Mouse (Mus musculus): ENCODE measurements around the gene Yars. TPM values are rescaled to one million over a fixed set of nuclear protein-coding genes. Genes with fewer than 3 reads are reported as not detected.

Gene Yars
- polyA plus RNA-seq, 1 experiment from 2014 or later = 55.4 TPM

- no peak overlapping the region for H3K27ac ChIP-seq (ENCODE audit: low read depth, low read length)
- no peaks in the 10 kb centered on the region; the same call in 1 of the 2 replicates for H3K9me3 ChIP-seq (replicated peaks; ENCODE audit: control insufficient read depth, low read length)
- peaks cover 6% of the 10 kb centered on the region for H3K36me3 ChIP-seq (ENCODE audit: control insufficient read depth, insufficient read depth, low read length)
- H3K27me3 ChIP-seq (ENCODE audit: control insufficient read depth, insufficient read depth, low read length) = no peaks in the 10 kb centered on the region
- H3K4me3 ChIP-seq (ENCODE audit: low read depth, low read length) = no peak overlapping the region
- H3K9ac ChIP-seq (ENCODE audit: low read depth, low read length) = no peak overlapping the region
- no peak overlapping the region for H3K4me2 ChIP-seq
- WGBS (ENCODE audit: insufficient replicate concordance) = 83% methylated on average over 4 of the region's 4 CpGs
- H3K4me1 ChIP-seq (ENCODE audit: control insufficient read depth, insufficient read depth, low read length) = peaks cover 10% of the 10 kb centered on the region
- ATAC-seq (replicated peaks; ENCODE audit: insufficient number of reproducible peaks, low FRiP score, low TSS enrichment) = no peak
These were observed 27.8 kb upstream of the Yars start for GRCm38 (mm10) chr4:129161581-129162255.

- Histone ChIP-seq H3K27ac (ENCODE audit: low read depth, low read length) (no peak overlapping the region), H3K4me2 (no peak overlapping the region), H3K27me3 (ENCODE audit: control insufficient read depth, insufficient read depth, low read length) (no peaks in the 10 kb centered on the region), H3K4me3 (ENCODE audit: low read depth, low read length) (no peak overlapping the region), H3K36me3 (ENCODE audit: control insufficient read depth, insufficient read depth, low read length) (peaks cover 25% of the 10 kb centered on the region), H3K9me3 (replicated peaks; ENCODE audit: control insufficient read depth, low read length) (no peaks in the 10 kb centered on the region), H3K9ac (ENCODE audit: low read depth, low read length) (no peak overlapping the region), H3K4me1 (ENCODE audit: control insufficient read depth, insufficient read depth, low read length) (no peaks in the 10 kb centered on the region)
- 69% methylated on average over 1 of the region's 1 CpGs for WGBS (ENCODE audit: insufficient replicate concordance)
- ATAC-seq (replicated peaks; ENCODE audit: insufficient number of reproducible peaks, low FRiP score, low TSS enrichment) = no peak
These were observed 17.0 kb upstream of the Yars start for GRCm38 (mm10) chr4:129172529-129172928.

- Histone ChIP-seq H3K4me3 (ENCODE audit: low read depth, low read length) (no peak overlapping the region), H3K4me2 (no peak overlapping the region), H3K36me3 (ENCODE audit: control insufficient read depth, insufficient read depth, low read length) (peaks cover 12% of the 10 kb centered on the region; the same call in 1 of the 2 replicates), H3K9me3 (replicated peaks; ENCODE audit: control insufficient read depth, low read length) (no peaks in the 10 kb centered on the region), H3K27ac (ENCODE audit: low read depth, low read length) (no peak overlapping the region), H3K9ac (ENCODE audit: low read depth, low read length) (no peak overlapping the region), H3K27me3 (ENCODE audit: control insufficient read depth, insufficient read depth, low read length) (no peaks in the 10 kb centered on the region), H3K4me1 (ENCODE audit: control insufficient read depth, insufficient read depth, low read length) (no peaks in the 10 kb centered on the region)
- 78% methylated on average over 1 of the region's 1 CpGs for WGBS (ENCODE audit: insufficient replicate concordance)
- ATAC-seq (replicated peaks; ENCODE audit: insufficient number of reproducible peaks, low FRiP score, low TSS enrichment) = no peak
These were observed 10.0 kb upstream of the Yars start for GRCm38 (mm10) chr4:129179560-129179959.

GRCm38 (mm10) chr4:129188041-129188659 lies 1.4 kb upstream of the Yars start:
- Histone ChIP-seq H3K4me1 (ENCODE audit: control insufficient read depth, insufficient read depth, low read length) (peaks cover 19% of the 10 kb centered on the region), H3K4me3 (ENCODE audit: low read depth, low read length) (peak overlapping the region; percentile 92), H3K27me3 (ENCODE audit: control insufficient read depth, insufficient read depth, low read length) (no peaks in the 10 kb centered on the region), H3K9me3 (replicated peaks; ENCODE audit: control insufficient read depth, low read length) (no peaks in the 10 kb centered on the region), H3K36me3 (ENCODE audit: control insufficient read depth, insufficient read depth, low read length) (no peaks in the 10 kb centered on the region), H3K4me2 (peak overlapping the region; percentile 77), H3K27ac (ENCODE audit: low read depth, low read length) (no peak overlapping the region), H3K9ac (ENCODE audit: low read depth, low read length) (peak overlapping the region; percentile 88)
- 47% methylated on average over 5 of the region's 5 CpGs for WGBS (ENCODE audit: insufficient replicate concordance)
- no peak for ATAC-seq (replicated peaks; ENCODE audit: insufficient number of reproducible peaks, low FRiP score, low TSS enrichment)

GRCm38 (mm10) chr4:129188803-129189541 lies 588 bp upstream of the Yars start:
- WGBS (ENCODE audit: insufficient replicate concordance) = under 1% methylated on average over 45 of the region's 74 CpGs
- Histone ChIP-seq H3K9me3 (replicated peaks; ENCODE audit: control insufficient read depth, low read length) (no peaks in the 10 kb centered on the region), H3K36me3 (ENCODE audit: control insufficient read depth, insufficient read depth, low read length) (no peaks in the 10 kb centered on the region), H3K4me2 (peak overlapping the region; percentile 77), H3K27ac (ENCODE audit: low read depth, low read length) (peak overlapping the region; percentile 95), H3K27me3 (ENCODE audit: control insufficient read depth, insufficient read depth, low read length) (no peaks in the 10 kb centered on the region), H3K4me3 (ENCODE audit: low read depth, low read length) (peak overlapping the region; percentile 92), H3K4me1 (ENCODE audit: control insufficient read depth, insufficient read depth, low read length) (peaks cover 19% of the 10 kb centered on the region), H3K9ac (ENCODE audit: low read depth, low read length) (peak overlapping the region; percentile 88)
- ATAC-seq (replicated peaks; ENCODE audit: insufficient number of reproducible peaks, low FRiP score, low TSS enrichment) = peak; percentile 24

DNA sequence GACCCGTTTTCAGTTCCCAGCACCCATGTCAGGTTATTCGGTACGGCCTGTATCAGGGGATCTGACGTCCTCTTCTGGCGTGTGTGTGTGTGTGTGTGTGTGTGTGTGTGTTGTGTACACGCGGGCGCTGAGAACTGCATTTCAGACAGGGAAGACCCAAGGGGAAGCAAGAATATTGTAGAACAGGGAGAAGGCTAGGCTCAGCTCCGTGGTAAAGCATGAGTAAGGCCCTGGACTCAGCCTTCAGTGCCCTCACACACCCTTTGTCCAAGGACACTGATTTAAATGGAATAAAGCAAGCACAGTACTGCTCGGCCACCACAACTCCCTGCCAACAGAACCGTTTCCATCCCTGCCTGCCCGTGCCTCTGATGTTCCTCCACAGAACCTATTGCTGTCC lies 978 bp downstream of the Yars start:
- Histone ChIP-seq H3K4me1 (ENCODE audit: control insufficient read depth, insufficient read depth, low read length) (peaks cover 19% of the 10 kb centered on the region), H3K9ac (ENCODE audit: low read depth, low read length) (peak overlapping the region; percentile 79), H3K27ac (ENCODE audit: low read depth, low read length) (peak overlapping the region; percentile 74; the same call in 1 of the 2 replicates), H3K9me3 (replicated peaks; ENCODE audit: control insufficient read depth, low read length) (no peaks in the 10 kb centered on the region), H3K27me3 (ENCODE audit: control insufficient read depth, insufficient read depth, low read length) (no peaks in the 10 kb centered on the region), H3K4me3 (ENCODE audit: low read depth, low read length) (peak overlapping the region; percentile 92), H3K36me3 (ENCODE audit: control insufficient read depth, insufficient read depth, low read length) (peaks cover 2% of the 10 kb centered on the region; the same call in 1 of the 2 replicates), H3K4me2 (peak overlapping the region; percentile 73)
- ATAC-seq (replicated peaks; ENCODE audit: insufficient number of reproducible peaks, low FRiP score, low TSS enrichment) = no peak
- 7% methylated on average over 12 of the region's 12 CpGs for WGBS (ENCODE audit: insufficient replicate concordance)

DNA sequence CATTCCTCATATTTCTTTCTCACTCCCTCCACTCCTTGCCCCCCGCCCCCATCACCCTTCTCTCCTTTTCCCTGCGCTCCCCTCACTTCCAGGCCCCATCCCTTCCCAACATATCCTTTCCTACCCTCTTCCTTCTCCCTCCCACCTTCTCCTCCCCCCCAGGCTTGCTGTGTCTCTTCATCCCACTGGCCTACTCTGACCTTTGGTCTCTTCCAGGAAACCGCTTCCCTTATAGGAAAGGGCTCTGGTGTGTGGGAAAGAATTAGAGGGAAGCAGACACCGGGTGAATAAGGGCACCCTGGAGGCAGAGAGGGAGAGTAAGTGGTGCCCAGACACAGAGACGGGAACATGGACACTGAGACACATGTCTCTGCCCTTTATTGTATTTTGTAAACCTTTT lies 2.1 kb downstream of the Yars start:
- no peaks in the 10 kb centered on the region for H3K9me3 ChIP-seq (replicated peaks; ENCODE audit: control insufficient read depth, low read length)
- H3K4me1 ChIP-seq (ENCODE audit: control insufficient read depth, insufficient read depth, low read length) = peaks cover 19% of the 10 kb centered on the region
- no peaks in the 10 kb centered on the region for H3K27me3 ChIP-seq (ENCODE audit: control insufficient read depth, insufficient read depth, low read length)
- H3K4me2 ChIP-seq = no peak overlapping the region
- no peak for ATAC-seq (replicated peaks; ENCODE audit: insufficient number of reproducible peaks, low FRiP score, low TSS enrichment)
- no peak overlapping the region for H3K4me3 ChIP-seq (ENCODE audit: low read depth, low read length)
- peaks cover 2% of the 10 kb centered on the region; the same call in 1 of the 2 replicates for H3K36me3 ChIP-seq (ENCODE audit: control insufficient read depth, insufficient read depth, low read length)
- WGBS (ENCODE audit: insufficient replicate concordance) = 76% methylated on average over 5 of the region's 5 CpGs
- H3K9ac ChIP-seq (ENCODE audit: low read depth, low read length) = 0 out of 2 replicates have a peak overlapping the region, but pooled peaks have one; percentile 16
- no peak overlapping the region for H3K27ac ChIP-seq (ENCODE audit: low read depth, low read length)

- 90% methylated on average over 1 of the region's 1 CpGs for WGBS (ENCODE audit: insufficient replicate concordance)
- peaks cover 9% of the 10 kb centered on the region for H3K36me3 ChIP-seq (ENCODE audit: control insufficient read depth, insufficient read depth, low read length)
- peaks cover 8% of the 10 kb centered on the region for H3K4me1 ChIP-seq (ENCODE audit: control insufficient read depth, insufficient read depth, low read length)
- H3K9me3 ChIP-seq (replicated peaks; ENCODE audit: control insufficient read depth, low read length) = no peaks in the 10 kb centered on the region
- no peaks in the 10 kb centered on the region for H3K27me3 ChIP-seq (ENCODE audit: control insufficient read depth, insufficient read depth, low read length)
- no peak overlapping the region for H3K4me3 ChIP-seq (ENCODE audit: low read depth, low read length)
- ATAC-seq (replicated peaks; ENCODE audit: insufficient number of reproducible peaks, low FRiP score, low TSS enrichment) = no peak
- no peak overlapping the region for H3K27ac ChIP-seq (ENCODE audit: low read depth, low read length)
- H3K4me2 ChIP-seq = no peak overlapping the region
- no peak overlapping the region for H3K9ac ChIP-seq (ENCODE audit: low read depth, low read length)
These were observed 4.7 kb downstream of the Yars start for GRCm38 (mm10) chr4:129194280-129194679.
